Mouse (Mus musculus) hematopoietic multipotent progenitor cell, adult 10-12 weeks (in vitro differentiated cells): ENCODE measurements around the gene Nrg4. TPM values are rescaled to one million over a fixed set of nuclear protein-coding genes. Genes with fewer than 3 reads are reported as not detected.

Experiments used
- polyA plus RNA-seq: library from polyadenylated mRNA; stranded (reverse); fragments of >175 nt; gene quantifications from 2 replicates; pipeline ENCODE4 v1.2.3, GENCODE M21; 2012; ENCODE audit warnings: low replicate concordance

Nrg4 gene
- 0.09 and 0.27 TPM in 2 replicates for polyA plus RNA-seq

DNA sequence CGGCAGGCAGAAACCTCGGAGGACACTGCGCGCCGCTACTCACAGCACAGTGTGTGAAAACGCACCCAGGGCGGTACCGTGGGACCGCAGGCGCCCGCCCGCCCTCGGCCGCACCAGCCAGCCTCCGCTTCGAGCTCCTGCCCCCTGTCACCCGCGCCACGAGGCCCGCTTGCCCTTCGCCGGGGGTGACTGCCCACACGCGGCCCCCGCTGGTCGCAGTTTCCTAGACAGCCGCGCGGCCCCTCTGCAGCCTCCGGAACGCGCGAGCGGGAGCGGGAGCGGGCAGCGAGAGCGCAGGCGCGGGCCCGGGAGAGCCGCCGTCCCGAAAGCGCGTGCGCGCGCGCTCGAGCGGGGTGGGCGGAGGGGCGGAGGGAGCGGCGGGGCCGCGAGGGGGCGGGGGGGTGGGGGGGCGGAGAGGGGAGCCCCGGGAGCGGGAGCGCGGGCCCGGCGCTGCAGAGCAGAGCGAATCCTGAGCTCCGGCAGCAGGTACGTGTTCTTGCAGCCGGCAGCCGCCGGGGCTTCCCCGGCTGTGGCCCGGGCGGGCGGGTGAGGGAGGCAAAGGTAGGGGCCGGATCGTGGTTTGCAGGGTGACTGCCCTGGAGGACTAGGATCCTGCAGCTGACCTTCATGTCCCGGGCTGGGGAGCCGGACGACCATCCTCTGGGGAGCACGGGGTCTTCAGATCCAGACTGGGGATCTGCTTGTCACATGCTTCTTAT is at the start of gene Nrg4, which contains the start of gene Tmem266:
Gene Nrg4 (minus strand): TSS at position 330 of the 719 bp plus-strand sequence.
Gene Tmem266 (plus strand): TSS at position 399 of the 719 bp plus-strand sequence.

DNA sequence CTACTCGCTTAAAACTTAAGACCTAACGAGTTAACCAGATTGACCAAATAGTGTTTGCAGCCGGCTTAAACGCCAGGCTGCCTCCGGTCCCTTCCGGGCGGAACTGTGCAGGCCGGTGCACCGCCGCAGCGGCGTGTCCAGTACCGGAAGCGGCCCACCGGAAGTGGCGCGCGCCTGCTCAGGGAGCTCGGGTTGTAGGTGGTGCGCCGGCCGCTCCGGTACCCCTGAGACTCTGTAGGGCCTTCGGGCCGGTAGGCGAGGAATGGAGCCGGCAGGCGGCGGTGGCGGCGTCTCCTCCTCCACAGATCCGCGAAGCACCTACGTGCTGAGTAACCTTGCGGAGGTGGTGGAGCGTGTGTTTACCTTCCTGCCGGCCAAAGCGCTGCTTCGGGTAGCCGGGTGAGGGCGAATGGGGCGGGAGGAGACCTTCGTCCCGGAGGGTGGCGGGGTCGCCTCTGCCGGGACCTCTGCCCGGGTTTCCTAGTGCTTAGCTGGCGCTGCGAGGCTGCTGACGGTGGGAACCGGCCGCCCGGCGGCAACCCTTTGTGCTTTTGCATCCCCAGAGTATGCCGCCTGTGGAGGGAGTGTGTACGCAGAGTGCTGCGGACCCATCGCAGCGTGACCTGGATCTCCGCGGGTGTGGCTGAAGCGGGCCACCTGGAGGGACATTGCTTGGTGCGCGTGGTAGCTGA is 117.7 kb downstream of the Nrg4 start, which contains the start of gene Fbxo22:
Gene Fbxo22 (plus strand): TSS at position 136 of the 692 bp plus-strand sequence.

Other genes with a start within 250 kb of the Nrg4 start
- 18.1 and 37.8 TPM in 2 replicates for gene Ube2q2, start 178.0 kb downstream of the Nrg4 start, polyA plus RNA-seq
- 10.3 and 13.8 TPM in 2 replicates for gene Fbxo22, start 117.9 kb downstream of the Nrg4 start, polyA plus RNA-seq
- 0.21 and 0.51 TPM in 2 replicates for gene Tmem266, start 69 bp upstream of the Nrg4 start, polyA plus RNA-seq
- gene Etfa, start 185.4 kb upstream of the Nrg4 start, polyA plus RNA-seq: 21.7 and 31.5 TPM in 2 replicates
- gene Isl2, start 211.8 kb upstream of the Nrg4 start, polyA plus RNA-seq: not detected in 2 replicates